Mouse (Mus musculus): ENCODE data around the gene Mogat2. TPM values are rescaled to one million over a fixed set of nuclear protein-coding genes. Genes with fewer than 3 reads are reported as not detected.
A peak's percentile ranks its signal among the peaks of the same experiment; 100 is the strongest.

Mogat2 gene
- polyA plus RNA-seq, 1 experiment from 2014 or later, result 0.92 TPM

DNA sequence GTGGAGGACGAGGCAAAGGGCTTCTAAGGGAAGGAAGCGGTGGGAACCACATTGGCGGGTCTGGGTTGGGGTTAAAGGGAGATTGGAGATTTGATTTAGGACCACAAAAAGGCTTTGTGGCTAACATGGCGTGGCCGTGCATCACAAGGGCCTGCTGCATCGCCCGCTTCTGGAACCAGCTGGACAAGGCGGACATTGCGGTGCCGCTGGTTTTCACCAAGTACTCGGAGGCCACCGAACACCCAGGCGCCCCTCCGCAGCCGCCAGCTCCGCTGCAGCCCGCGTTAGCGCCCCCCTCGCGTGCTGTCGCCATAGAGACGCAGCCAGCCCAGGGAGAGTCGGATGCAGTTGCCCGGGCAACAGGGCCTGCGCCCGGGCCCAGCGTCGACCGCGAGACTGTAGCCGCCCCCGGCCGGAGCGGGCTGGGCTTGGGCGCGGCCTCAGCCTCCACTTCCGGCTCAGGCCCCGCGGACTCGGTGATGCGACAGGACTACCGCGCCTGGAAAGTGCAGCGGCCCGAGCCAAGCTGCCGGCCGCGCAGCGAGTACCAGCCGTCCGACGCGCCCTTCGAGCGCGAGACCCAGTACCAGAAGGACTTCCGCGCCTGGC lies 29.6 kb upstream of the Mogat2 start:
- Histone ChIP-seq H3K4me1 (ENCODE audit: control insufficient read depth, insufficient read depth, low read length) (peaks cover 26% of the 10 kb centered on the region), H3K9me3 (ENCODE audit: control insufficient read depth, low read length) (no peaks in the 10 kb centered on the region), H3K4me3 (ENCODE audit: low read depth, low read length) (peak overlapping the region; percentile 92), H3K9ac (replicated peaks; ENCODE audit: low read depth, low read length) (peak overlapping the region; percentile 85), H3K27me3 (ENCODE audit: control insufficient read depth, insufficient read depth, low read length) (no peaks in the 10 kb centered on the region), H3K27ac (ENCODE audit: low read depth, low read length) (peak overlapping the region; percentile 98), H3K36me3 (ENCODE audit: control insufficient read depth, insufficient read depth, low read length) (no peaks in the 10 kb centered on the region), H3K4me2 (ENCODE audit: low read depth, low read length) (peak overlapping the region; percentile 99)
- under 1% methylated on average over 48 of the region's 59 CpGs for WGBS
- peak; percentile 91 for ATAC-seq (ENCODE audit: low read depth)

DNA sequence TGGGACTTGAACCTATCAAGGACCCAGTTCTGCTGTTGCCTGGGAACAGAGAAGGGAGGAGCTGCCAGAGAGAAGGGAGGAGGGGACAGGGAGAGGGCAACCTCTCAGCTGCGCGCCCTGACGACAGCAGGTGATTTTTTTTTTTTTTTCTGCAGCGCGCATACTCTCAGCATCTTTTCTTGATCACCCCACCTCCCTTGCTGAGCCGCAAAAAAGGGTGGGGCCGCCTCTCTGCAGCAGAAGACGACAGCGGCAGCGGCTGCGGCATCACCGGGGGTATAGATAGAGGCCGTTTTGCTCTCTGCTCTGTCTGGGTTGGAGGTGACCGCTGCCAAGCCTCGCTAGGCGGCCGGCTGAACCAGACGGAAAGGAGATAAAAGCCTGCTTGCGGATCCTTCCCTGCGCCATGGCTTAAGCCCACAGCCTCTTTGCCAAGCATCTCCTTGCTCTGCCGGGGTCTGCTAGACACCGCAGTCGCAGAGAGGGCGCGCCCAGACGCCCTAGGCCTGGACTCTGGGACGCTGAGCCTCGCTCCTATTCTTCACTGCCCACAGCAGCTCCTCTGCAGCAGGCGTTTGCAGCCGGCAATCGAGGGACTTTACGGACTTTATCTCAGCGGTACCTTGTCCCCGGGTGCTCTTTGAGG lies 29.0 kb upstream of the Mogat2 start, which contains the start of gene Map6:
Gene Map6 (plus strand): TSS at position 197 of the 646 bp plus-strand sequence.
- peak; percentile 76 for ATAC-seq (ENCODE audit: low read depth)

DNA sequence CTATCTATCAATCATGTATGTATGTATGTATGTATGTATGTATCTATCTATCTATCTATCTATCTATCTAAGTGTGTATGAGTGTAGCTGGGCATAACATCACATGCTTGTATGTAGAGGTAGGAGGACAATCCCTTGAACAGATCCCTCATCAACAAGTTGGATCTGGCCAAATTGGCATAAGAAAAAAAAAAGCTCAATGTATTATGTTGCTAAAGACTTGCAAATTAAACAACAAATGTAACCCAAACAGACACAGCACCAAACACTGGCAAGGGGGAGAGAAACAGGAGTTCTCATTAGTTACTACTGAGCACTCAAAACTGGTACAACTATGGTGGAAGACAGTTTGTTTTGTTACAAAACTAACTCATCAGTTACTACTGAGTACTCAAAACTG lies 26.2 kb upstream of the Mogat2 start:
- Histone ChIP-seq H3K4me3 (ENCODE audit: low read depth, low read length) (no peak overlapping the region), H3K4me1 (ENCODE audit: control insufficient read depth, insufficient read depth, low read length) (peaks cover 4% of the 10 kb centered on the region; the same call in 1 of the 2 replicates), H3K27me3 (ENCODE audit: control insufficient read depth, insufficient read depth, low read length) (no peaks in the 10 kb centered on the region), H3K27ac (ENCODE audit: low read depth, low read length) (no peak overlapping the region), H3K4me2 (ENCODE audit: low read depth, low read length) (no peak overlapping the region), H3K9ac (replicated peaks; ENCODE audit: low read depth, low read length) (no peak overlapping the region), H3K36me3 (ENCODE audit: control insufficient read depth, insufficient read depth, low read length) (no peaks in the 10 kb centered on the region), H3K9me3 (ENCODE audit: control insufficient read depth, low read length) (no peaks in the 10 kb centered on the region)
- no peak for ATAC-seq (ENCODE audit: low read depth)

More for the DNA sequence above, 29.0 kb upstream of the Mogat2 start, which contains the start of gene Map6:
- Histone ChIP-seq H3K9ac (replicated peaks; ENCODE audit: low read depth, low read length) (peak within 1 kb of the TSS; percentile 85), H3K4me1 (ENCODE audit: control insufficient read depth, insufficient read depth, low read length) (peaks cover 23% of the 10 kb centered on the region), H3K36me3 (ENCODE audit: control insufficient read depth, insufficient read depth, low read length) (no peaks in the 10 kb centered on the region), H3K27me3 (ENCODE audit: control insufficient read depth, insufficient read depth, low read length) (no peaks in the 10 kb centered on the region), H3K4me2 (ENCODE audit: low read depth, low read length) (peak within 1 kb of the TSS; percentile 99), H3K4me3 (ENCODE audit: low read depth, low read length) (peak within 1 kb of the TSS; percentile 92), H3K27ac (ENCODE audit: low read depth, low read length) (peak within 1 kb of the TSS; percentile 98), H3K9me3 (ENCODE audit: control insufficient read depth, low read length) (no peaks in the 10 kb centered on the region)
- WGBS, result under 1% methylated on average over 34 of the region's 34 CpGs

DNA sequence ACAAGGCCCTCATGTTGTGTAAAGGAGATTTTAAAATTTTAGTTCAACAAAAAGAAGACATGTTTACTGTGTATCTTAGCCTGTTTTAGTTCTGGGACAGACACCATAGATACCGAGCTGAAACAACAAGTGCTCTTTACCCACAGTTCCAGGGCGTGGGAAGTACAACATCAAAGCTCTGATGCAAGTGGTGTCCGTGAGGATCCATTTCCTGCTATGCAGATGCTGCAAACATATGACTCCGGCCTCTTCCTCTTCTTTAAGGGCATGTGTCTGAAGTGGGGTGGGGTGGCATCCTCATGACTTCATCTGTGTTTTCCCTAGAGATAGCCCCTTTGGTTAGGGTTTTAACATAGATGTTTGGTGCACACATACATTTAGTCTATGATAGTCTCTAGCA lies 25.1 kb upstream of the Mogat2 start:
- no peaks in the 10 kb centered on the region for H3K27me3 ChIP-seq (ENCODE audit: control insufficient read depth, insufficient read depth, low read length)
- H3K4me3 ChIP-seq (ENCODE audit: low read depth, low read length), result no peak overlapping the region
- H3K4me1 ChIP-seq (ENCODE audit: control insufficient read depth, insufficient read depth, low read length), result no peaks in the 10 kb centered on the region
- 68% methylated on average over 4 of the region's 4 CpGs for WGBS
- ATAC-seq (ENCODE audit: low read depth), result no peak
- no peak overlapping the region for H3K27ac ChIP-seq (ENCODE audit: low read depth, low read length)
- no peaks in the 10 kb centered on the region for H3K9me3 ChIP-seq (ENCODE audit: control insufficient read depth, low read length)
- no peak overlapping the region for H3K9ac ChIP-seq (replicated peaks; ENCODE audit: low read depth, low read length)
- no peaks in the 10 kb centered on the region for H3K36me3 ChIP-seq (ENCODE audit: control insufficient read depth, insufficient read depth, low read length)
- no peak overlapping the region for H3K4me2 ChIP-seq (ENCODE audit: low read depth, low read length)

DNA sequence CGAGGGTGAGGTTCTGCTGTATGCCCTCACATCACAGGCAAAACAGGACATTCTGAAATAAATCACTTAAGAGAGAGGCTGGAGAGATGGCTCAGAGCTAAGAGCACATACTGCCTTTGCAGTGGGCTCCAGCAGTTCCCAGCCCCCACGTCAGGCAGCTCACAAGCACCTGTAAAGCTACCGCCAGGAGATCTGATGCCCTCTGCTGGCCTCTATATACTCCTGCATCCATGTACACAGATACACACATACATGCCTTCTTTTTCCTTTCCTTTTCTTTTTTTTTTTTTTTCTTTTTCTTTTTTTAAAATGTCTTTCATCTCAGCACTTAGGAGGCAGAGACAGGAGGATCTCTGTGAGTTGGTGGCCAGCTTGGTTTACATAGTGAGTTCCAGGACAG lies 23.5 kb upstream of the Mogat2 start:
- no peak overlapping the region for H3K4me2 ChIP-seq (ENCODE audit: low read depth, low read length)
- no peak overlapping the region for H3K27ac ChIP-seq (ENCODE audit: low read depth, low read length)
- H3K4me3 ChIP-seq (ENCODE audit: low read depth, low read length), result no peak overlapping the region
- no peak for ATAC-seq (ENCODE audit: low read depth)
- 51% methylated on average over 3 of the region's 3 CpGs for WGBS
- H3K9me3 ChIP-seq (ENCODE audit: control insufficient read depth, low read length), result no peaks in the 10 kb centered on the region
- no peak overlapping the region for H3K9ac ChIP-seq (replicated peaks; ENCODE audit: low read depth, low read length)
- H3K4me1 ChIP-seq (ENCODE audit: control insufficient read depth, insufficient read depth, low read length), result no peaks in the 10 kb centered on the region
- H3K36me3 ChIP-seq (ENCODE audit: control insufficient read depth, insufficient read depth, low read length), result no peaks in the 10 kb centered on the region
- no peaks in the 10 kb centered on the region for H3K27me3 ChIP-seq (ENCODE audit: control insufficient read depth, insufficient read depth, low read length)

DNA sequence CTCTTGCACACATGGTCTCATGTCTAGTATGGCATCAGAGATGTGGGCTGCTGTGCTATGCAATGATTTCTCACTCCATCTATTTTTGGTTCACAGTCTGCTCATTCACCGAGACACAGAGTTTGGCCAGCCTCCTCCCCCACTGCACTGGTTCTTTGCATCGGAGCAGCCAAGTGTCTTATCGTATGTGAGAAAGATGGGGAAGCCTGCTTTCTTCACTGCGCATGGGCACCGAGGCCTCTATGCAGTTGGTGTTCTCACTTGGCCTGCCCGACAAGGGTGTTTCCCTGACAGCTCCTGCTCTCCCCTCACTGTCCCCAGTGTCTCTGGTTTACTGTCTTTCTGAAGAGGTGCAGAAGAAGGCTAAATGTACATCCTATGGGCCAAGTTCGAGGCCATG lies 16.6 kb upstream of the Mogat2 start:
- Histone ChIP-seq H3K36me3 (ENCODE audit: control insufficient read depth, insufficient read depth, low read length) (no peaks in the 10 kb centered on the region), H3K9me3 (ENCODE audit: control insufficient read depth, low read length) (no peaks in the 10 kb centered on the region), H3K9ac (replicated peaks; ENCODE audit: low read depth, low read length) (no peak overlapping the region), H3K27me3 (ENCODE audit: control insufficient read depth, insufficient read depth, low read length) (no peaks in the 10 kb centered on the region), H3K4me1 (ENCODE audit: control insufficient read depth, insufficient read depth, low read length) (no peaks in the 10 kb centered on the region), H3K27ac (ENCODE audit: low read depth, low read length) (no peak overlapping the region), H3K4me2 (ENCODE audit: low read depth, low read length) (no peak overlapping the region), H3K4me3 (ENCODE audit: low read depth, low read length) (no peak overlapping the region)
- ATAC-seq (ENCODE audit: low read depth), result no peak
- 93% methylated on average over 7 of the region's 7 CpGs for WGBS

DNA sequence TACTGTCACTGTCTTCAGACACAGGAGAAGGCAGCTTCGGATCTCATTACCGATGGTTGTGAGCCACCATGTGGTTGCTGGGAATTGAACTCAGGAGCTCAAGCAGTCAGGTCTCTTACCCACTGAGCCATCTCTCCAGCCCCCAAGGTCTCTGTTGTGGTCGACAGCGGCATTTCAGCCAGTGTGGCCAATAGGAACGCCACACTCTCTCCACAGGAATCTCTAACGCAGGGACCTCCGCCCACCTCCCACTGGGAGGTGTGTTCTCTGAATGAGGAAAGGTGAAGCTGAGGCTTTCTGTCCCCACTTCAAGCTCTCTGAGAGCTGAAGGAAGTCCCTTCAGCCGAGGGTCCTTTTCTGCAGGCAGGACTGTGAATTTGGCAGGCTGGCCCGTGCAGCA lies 12.0 kb upstream of the Mogat2 start:
- no peak for ATAC-seq (ENCODE audit: low read depth)

DNA sequence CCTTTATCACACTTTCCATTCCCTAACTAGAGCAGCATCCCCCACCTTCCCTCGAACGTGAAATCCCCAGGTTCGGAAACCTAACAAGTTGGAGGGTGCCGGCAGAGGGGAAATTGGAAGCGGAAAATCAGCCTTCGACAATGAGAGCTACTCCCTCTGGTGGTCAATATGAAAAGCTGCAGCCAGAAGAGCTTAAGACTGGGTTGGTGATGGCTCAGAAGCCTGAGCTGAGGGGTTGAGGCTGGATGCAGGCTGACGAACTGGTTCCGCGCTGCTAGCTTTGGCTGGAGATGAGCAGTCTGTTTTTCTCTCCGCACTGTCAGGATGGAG lies 11.1 kb upstream of the Mogat2 start:
- H3K4me1 ChIP-seq (ENCODE audit: control insufficient read depth, insufficient read depth, low read length), result no peaks in the 10 kb centered on the region
- H3K9me3 ChIP-seq (ENCODE audit: control insufficient read depth, low read length), result no peaks in the 10 kb centered on the region
- H3K4me3 ChIP-seq (ENCODE audit: low read depth, low read length), result peak overlapping the region; percentile 32
- H3K4me2 ChIP-seq (ENCODE audit: low read depth, low read length), result peak overlapping the region; percentile 66
- no peak overlapping the region for H3K9ac ChIP-seq (replicated peaks; ENCODE audit: low read depth, low read length)
- 1% methylated on average over 10 of the region's 10 CpGs for WGBS
- ATAC-seq (ENCODE audit: low read depth), result peak; percentile 75; the same call in 1 of the 2 replicates
- no peaks in the 10 kb centered on the region for H3K27me3 ChIP-seq (ENCODE audit: control insufficient read depth, insufficient read depth, low read length)
- H3K36me3 ChIP-seq (ENCODE audit: control insufficient read depth, insufficient read depth, low read length), result no peaks in the 10 kb centered on the region
- no peak overlapping the region for H3K27ac ChIP-seq (ENCODE audit: low read depth, low read length)

More for the DNA sequence above, 12.0 kb upstream of the Mogat2 start:
- Histone ChIP-seq H3K27ac (ENCODE audit: low read depth, low read length) (no peak overlapping the region), H3K4me2 (ENCODE audit: low read depth, low read length) (no peak overlapping the region), H3K4me3 (ENCODE audit: low read depth, low read length) (no peak overlapping the region), H3K4me1 (ENCODE audit: control insufficient read depth, insufficient read depth, low read length) (no peaks in the 10 kb centered on the region), H3K9ac (replicated peaks; ENCODE audit: low read depth, low read length) (no peak overlapping the region), H3K27me3 (ENCODE audit: control insufficient read depth, insufficient read depth, low read length) (no peaks in the 10 kb centered on the region), H3K36me3 (ENCODE audit: control insufficient read depth, insufficient read depth, low read length) (no peaks in the 10 kb centered on the region), H3K9me3 (ENCODE audit: control insufficient read depth, low read length) (no peaks in the 10 kb centered on the region)
- WGBS, result 48% methylated on average over 9 of the region's 9 CpGs

DNA sequence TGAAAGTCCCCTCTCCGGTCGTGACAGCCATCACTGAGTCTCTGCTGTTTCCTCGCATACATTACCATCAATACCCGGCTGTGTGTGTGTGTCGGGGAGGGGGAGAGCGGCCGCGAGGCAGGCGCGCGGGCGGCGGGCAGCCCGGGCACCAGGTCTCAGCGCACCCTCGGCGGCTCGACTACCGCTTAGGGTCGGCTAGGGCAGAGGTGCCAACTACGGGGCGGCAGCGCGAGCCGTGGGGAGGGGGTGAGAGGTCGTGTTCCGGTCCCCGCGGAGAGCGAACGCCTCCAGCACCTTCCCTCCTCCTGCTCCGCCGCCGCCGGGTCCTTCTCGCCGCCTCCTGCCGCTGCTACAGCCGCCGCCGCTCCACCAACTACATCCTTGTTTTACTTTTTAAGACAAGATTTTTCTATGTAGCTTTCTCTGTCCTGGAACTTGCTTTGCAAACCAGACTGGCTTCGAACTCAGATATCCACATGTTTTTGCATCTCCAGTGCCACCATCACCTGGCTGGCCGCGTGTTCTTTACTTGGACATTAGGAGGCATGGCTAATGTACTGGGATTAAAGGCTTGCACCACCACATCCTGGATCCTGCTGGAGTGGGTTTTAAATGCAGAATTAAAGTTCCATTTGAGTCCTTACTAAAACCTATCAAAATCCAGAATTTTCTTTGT lies 10.6 kb upstream of the Mogat2 start:
- Histone ChIP-seq H3K4me2 (ENCODE audit: low read depth, low read length) (peak overlapping the region; percentile 66), H3K4me3 (ENCODE audit: low read depth, low read length) (peak overlapping the region; percentile 32), H3K4me1 (ENCODE audit: control insufficient read depth, insufficient read depth, low read length) (no peaks in the 10 kb centered on the region), H3K9ac (replicated peaks; ENCODE audit: low read depth, low read length) (peak overlapping the region; percentile 46; the same call in 1 of the 2 replicates), H3K9me3 (ENCODE audit: control insufficient read depth, low read length) (no peaks in the 10 kb centered on the region), H3K27me3 (ENCODE audit: control insufficient read depth, insufficient read depth, low read length) (no peaks in the 10 kb centered on the region), H3K27ac (ENCODE audit: low read depth, low read length) (no peak overlapping the region), H3K36me3 (ENCODE audit: control insufficient read depth, insufficient read depth, low read length) (no peaks in the 10 kb centered on the region)
- peak; percentile 61; the same call in 1 of the 2 replicates for ATAC-seq (ENCODE audit: low read depth)
- under 1% methylated on average over 37 of the region's 44 CpGs for WGBS

All from neural tube, embryonic 14.5 days (tissue).